Comparison of ENCODE assay signal across 19 mouse cellular contexts in the genomic region with DNA sequence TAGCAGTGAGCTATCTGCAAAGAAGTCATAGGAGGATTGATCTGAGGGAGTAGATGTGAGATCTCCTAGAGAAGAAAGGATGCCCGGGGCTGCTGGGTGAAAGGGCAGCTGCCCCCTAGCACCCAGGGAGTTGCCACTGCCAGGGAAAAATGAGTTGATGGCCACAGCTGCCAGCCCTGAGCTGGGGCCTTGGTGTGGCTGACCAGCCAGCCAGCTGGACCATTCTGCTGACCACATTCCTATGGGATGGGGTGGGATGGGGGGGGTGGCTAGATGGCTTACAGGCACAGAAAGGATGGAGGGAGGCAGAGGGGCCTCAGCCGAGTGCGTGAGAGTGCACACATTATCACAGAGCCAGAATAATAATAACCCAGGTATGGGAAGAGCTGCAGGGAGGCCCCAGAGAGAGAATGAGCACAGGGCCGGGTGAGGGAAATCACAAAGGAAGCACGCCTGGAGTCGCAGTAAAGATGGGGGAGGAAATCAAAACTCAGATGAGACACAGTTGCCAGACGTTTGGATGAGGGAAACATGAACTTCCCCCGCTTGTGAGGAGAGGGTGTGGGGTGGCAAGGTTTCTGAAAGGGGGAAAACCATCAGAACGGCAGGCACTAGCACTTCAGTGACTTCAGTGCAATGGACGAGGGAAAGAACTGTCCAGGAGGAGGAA.
DNase-seq lines count a peak whose midpoint lies in the region; ATAC-seq and TF ChIP-seq lines count a peak whose summit lies in the region.
"Had no signal": no experiment of that assay in that cellular context is flagged by ENCODE, and none has a peak within 500 bp of the region (broad histone marks: within the 10 kb centered on the region; RNA-seq: fewer than 3 reads in every experiment).

No protein-coding gene starts in this region.

- WGBS in forebrain, postnatal 0 days, result 46% methylated on average over 10 of the region's 10 CpGs
- WGBS in forebrain, embryonic 15.5 days, result 44% methylated on average over 10 of the region's 10 CpGs
- 65% methylated on average over 10 of the region's 10 CpGs for WGBS in midbrain, embryonic 10.5 days
- WGBS in midbrain, embryonic 16.5 days, result 43% methylated on average over 10 of the region's 10 CpGs

- no peaks in the 10 kb centered on the region for H3K36me3 ChIP-seq in forebrain, postnatal 0 days (ENCODE audit: insufficient read depth)
- no peaks in the 10 kb centered on the region for H3K36me3 ChIP-seq in forebrain, embryonic 15.5 days
- H3K36me3 ChIP-seq in midbrain, embryonic 10.5 days, result peaks cover 27% of the 10 kb centered on the region
- H3K36me3 ChIP-seq in midbrain, embryonic 16.5 days (ENCODE audit: control insufficient read depth, insufficient read depth, low read length), result no peaks in the 10 kb centered on the region
- H3K36me3 ChIP-seq in myocyte (ENCODE audit: control insufficient read depth, insufficient read depth), result no peaks in the 10 kb centered on the region
- H3K36me3 ChIP-seq: heart, embryonic 10.5 days; hindbrain, embryonic 15.5 days had no signal

- H3K9me3 ChIP-seq in forebrain, postnatal 0 days (ENCODE audit: low read length), result no peaks in the 10 kb centered on the region
- no peaks in the 10 kb centered on the region for H3K9me3 ChIP-seq in forebrain, embryonic 15.5 days
- H3K9me3 ChIP-seq in midbrain, embryonic 10.5 days (replicated peaks), result no peaks in the 10 kb centered on the region
- H3K9me3 ChIP-seq in midbrain, embryonic 16.5 days (replicated peaks; ENCODE audit: control insufficient read depth, low read length, poor library complexity, severe bottlenecking), result no peaks in the 10 kb centered on the region
- H3K9me3 ChIP-seq: heart, embryonic 10.5 days; hindbrain, embryonic 15.5 days had no signal

- TF ChIP-seq POLR2A in myocyte (IDR thresholded peaks at IDR 0.05; ENCODE audit: insufficient read length, low read depth), result no peak

- no peak overlapping the region for H3ac ChIP-seq in myocyte (ENCODE audit: control insufficient read depth, insufficient read length)

- no peaks in the 10 kb centered on the region for H3K79me2 ChIP-seq in myocyte (ENCODE audit: control insufficient read depth, insufficient read depth)

- no peaks in the 10 kb centered on the region for H3K4me1 ChIP-seq in forebrain, postnatal 0 days (ENCODE audit: insufficient read depth)
- H3K4me1 ChIP-seq in forebrain, embryonic 15.5 days, result no peaks in the 10 kb centered on the region
- peaks cover 65% of the 10 kb centered on the region for H3K4me1 ChIP-seq in midbrain, embryonic 10.5 days
- peaks cover 8% of the 10 kb centered on the region; the same call in 1 of the 2 replicates for H3K4me1 ChIP-seq in midbrain, embryonic 16.5 days (ENCODE audit: control insufficient read depth, insufficient read depth, low read length)

- H3K27ac ChIP-seq in forebrain, postnatal 0 days (ENCODE audit: low read depth, low read length), result no peak overlapping the region
- no peak overlapping the region for H3K27ac ChIP-seq in forebrain, embryonic 15.5 days (replicated peaks)
- peak overlapping the region; percentile 63 for H3K27ac ChIP-seq in midbrain, embryonic 10.5 days (replicated peaks)
- H3K27ac ChIP-seq in midbrain, embryonic 16.5 days (ENCODE audit: low read length), result no peak overlapping the region
- H3K27ac ChIP-seq: heart, embryonic 10.5 days; hindbrain, embryonic 15.5 days had no signal

- TF ChIP-seq CTCF in forebrain, postnatal 0 days (IDR thresholded peaks at IDR 0.05; ENCODE audit: low read depth), result no peak

- H3K27me3 ChIP-seq in forebrain, postnatal 0 days (ENCODE audit: insufficient read depth, low read length), result no peaks in the 10 kb centered on the region
- H3K27me3 ChIP-seq in forebrain, embryonic 15.5 days, result no peaks in the 10 kb centered on the region
- H3K27me3 ChIP-seq in midbrain, embryonic 10.5 days (ENCODE audit: low read depth, poor library complexity, severe bottlenecking), result 0 out of 2 replicates have a peak, but pooled peaks cover 5% of the 10 kb centered on the region
- H3K27me3 ChIP-seq in midbrain, embryonic 16.5 days (ENCODE audit: control insufficient read depth, insufficient read depth, low read depth, low read length), result no peaks in the 10 kb centered on the region
- no peaks in the 10 kb centered on the region for H3K27me3 ChIP-seq in myocyte (ENCODE audit: control insufficient read depth, insufficient read depth, insufficient read length)
- H3K27me3 ChIP-seq: hindbrain, embryonic 15.5 days had no signal

- ATAC-seq in forebrain, postnatal 0 days, result no peak; the same call in 1 of the 2 replicates
- no peak for ATAC-seq in forebrain, embryonic 15.5 days (replicated peaks)
- no peak for ATAC-seq in midbrain, embryonic 16.5 days
- ATAC-seq in frontal cortex, adult (ENCODE audit: low TSS enrichment), result no peak
- ATAC-seq: intestine, embryonic 16.5 days had no signal

- intact Hi-C loops in heart, postnatal 10 days (cut with DNase I), result no loop called here

- no peak overlapping the region for H3K9ac ChIP-seq in forebrain, postnatal 0 days
- H3K9ac ChIP-seq in forebrain, embryonic 15.5 days (replicated peaks), result no peak overlapping the region
- no peak overlapping the region for H3K9ac ChIP-seq in midbrain, embryonic 16.5 days (ENCODE audit: low read depth, low read length)
- H3K9ac ChIP-seq: hindbrain, embryonic 15.5 days had no signal

- no peak overlapping the region for H3K4me3 ChIP-seq in forebrain, postnatal 0 days (ENCODE audit: low read depth, low read length)
- H3K4me3 ChIP-seq in forebrain, embryonic 15.5 days, result no peak overlapping the region
- H3K4me3 ChIP-seq in midbrain, embryonic 10.5 days, result no peak overlapping the region
- H3K4me3 ChIP-seq in midbrain, embryonic 16.5 days (ENCODE audit: low read depth, low read length), result no peak overlapping the region
- H3K4me3 ChIP-seq in myocyte, result no peak overlapping the region
- H3K4me3 ChIP-seq: heart, embryonic 10.5 days; hindbrain, embryonic 15.5 days had no signal

- peak; percentile 10 for DNase-seq in forebrain, postnatal 0 days
- peak; percentile 92 for DNase-seq in heart, adult 11 months
- no peak for DNase-seq in heart, postnatal 10 days
- DNase-seq in midbrain, embryonic 10.5 days (ENCODE audit: low spot score), result no peak
- DNase-seq: adrenal gland, postnatal 14 days; cerebellum, adult 11-12 months; cerebellum, adult 9-10 months; cerebellum, postnatal 25 days; heart, adult 18-20 months; heart, postnatal 14 days; kidney, adult 9 months; kidney, postnatal 14 days had no signal

- no peak overlapping the region for H3K4me2 ChIP-seq in forebrain, postnatal 0 days (ENCODE audit: low read depth)
- no peak overlapping the region for H3K4me2 ChIP-seq in forebrain, embryonic 15.5 days (replicated peaks)
- H3K4me2 ChIP-seq in midbrain, embryonic 16.5 days (ENCODE audit: low read length), result no peak overlapping the region
- H3K4me2 ChIP-seq in myocyte (ENCODE audit: low read depth), result peak overlapping the region; percentile 38
- H3K4me2 ChIP-seq: hindbrain, embryonic 15.5 days had no signal

TF ChIP-seq in myocyte, 11 proteins besides CTCF, POLR2A, EP300 and RAD21:
- TF ChIP-seq TCF3 (IDR thresholded peaks at IDR 0.05; ENCODE audit: insufficient read length, low read depth), result peak; percentile 28
- no peak for TF ChIP-seq REST (IDR thresholded peaks at IDR 0.05; ENCODE audit: insufficient read depth, insufficient read length)
- TF ChIP-seq SRF (IDR thresholded peaks at IDR 0.05; ENCODE audit: control insufficient read depth, insufficient read length, low read depth), result no peak
- peak in 2 of 3 experiments; percentile 88 to 89 for TF ChIP-seq MYOD1 (IDR thresholded peaks at IDR 0.05; ENCODE audit: control insufficient read depth in 1 of 3, insufficient read length in 2 of 3, low read depth in 2 of 3)
- TF ChIP-seq MYOG (IDR thresholded peaks at IDR 0.05; ENCODE audit: control insufficient read depth in 1 of 3, insufficient read depth in 1 of 3, insufficient read length in 2 of 3, low read depth in 2 of 3), result peak in 2 of 3 experiments; percentile 80 to 84

Comparison
In these comparisons a context has a peak if more than half of its experiments do, and no peak if none do; other contexts are left out.
1. DNase-seq: peak in forebrain, postnatal 0 days (single experiment) and heart, adult 11 months (single experiment); none in heart, postnatal 10 days (0 of 2) and midbrain, embryonic 10.5 days (single experiment).